Mouse (Mus musculus) embryo, embryonic 10.5 days (tissue): ENCODE measurements around the gene Gm49661.
A peak's percentile ranks its signal among the peaks of the same experiment; 100 is the strongest.

Source experiments
- DNase-seq: peaks from one replicate; pipeline ENCODE4 v3.0.0-alpha.2; 2015; ENCODE audit warnings: low spot score

Gene Gm49661

GRCm38 (mm10) chr8:84967532-84968304, 1.5 kb downstream of the Gm49661 start:
- DNase-seq, result no peak

GRCm38 (mm10) chr8:84966603-84967002, 2.6 kb downstream of the Gm49661 start:
- DNase-seq, result no peak

- peak; percentile 98 for DNase-seq
Measured at GRCm38 (mm10) chr8:84965731-84966291, 3.4 kb downstream of the Gm49661 start.

- DNase-seq, result no peak
Measured at GRCm38 (mm10) chr8:84963952-84964351, 5.3 kb downstream of the Gm49661 start.

GRCm38 (mm10) chr8:84959811-84960210, 9.4 kb downstream of the Gm49661 start:
- no peak for DNase-seq

- peak; percentile 90 for DNase-seq
Measured at GRCm38 (mm10) chr8:84956768-84957167, 12.5 kb downstream of the Gm49661 start.

- no peak for DNase-seq
Measured at GRCm38 (mm10) chr8:84952612-84953255, 16.5 kb downstream of the Gm49661 start.

- no peak for DNase-seq
Measured at GRCm38 (mm10) chr8:84949753-84950152, 19.5 kb downstream of the Gm49661 start.

- peak; percentile 81 for DNase-seq
Measured at GRCm38 (mm10) chr8:84947241-84947545, 22.0 kb downstream of the Gm49661 start.

- DNase-seq, result peak; percentile 71
Measured at GRCm38 (mm10) chr8:84946528-84947240, 22.5 kb downstream of the Gm49661 start, which contains the start of gene Rtbdn. Gene Rtbdn (plus strand): TSS chr8:84946991.

- DNase-seq, result peak; percentile 67
Measured at GRCm38 (mm10) chr8:84945633-84946527, 23.4 kb downstream of the Gm49661 start.

GRCm38 (mm10) chr8:84945235-84945632, 24.0 kb downstream of the Gm49661 start:
- peak; percentile 36 for DNase-seq

- peak; percentile 79 for DNase-seq
Measured at GRCm38 (mm10) chr8:84944478-84945160, 24.6 kb downstream of the Gm49661 start.

- peak; percentile 46 for DNase-seq
Measured at GRCm38 (mm10) chr8:84943699-84944098, 25.5 kb downstream of the Gm49661 start.

GRCm38 (mm10) chr8:84937620-84938485, 31.4 kb downstream of the Gm49661 start:
- no peak for DNase-seq

GRCm38 (mm10) chr8:84936962-84937546, 32.2 kb downstream of the Gm49661 start, which contains the start of gene Mast1:
Gene Mast1 (minus strand): TSS chr8:84937359.
- DNase-seq, result peak; percentile 76

GRCm38 (mm10) chr8:84936041-84936961, 32.9 kb downstream of the Gm49661 start:
- peak; percentile 21 for DNase-seq

- peak; percentile 35 for DNase-seq
Measured at GRCm38 (mm10) chr8:84935489-84935888, 33.7 kb downstream of the Gm49661 start.
